Mouse (Mus musculus): ENCODE measurements around the gene Blnk. TPM values are rescaled to one million over a fixed set of nuclear protein-coding genes. Genes with fewer than 3 reads are reported as not detected.

Blnk gene
- 31.7 TPM for total RNA-seq (2023)

DNA sequence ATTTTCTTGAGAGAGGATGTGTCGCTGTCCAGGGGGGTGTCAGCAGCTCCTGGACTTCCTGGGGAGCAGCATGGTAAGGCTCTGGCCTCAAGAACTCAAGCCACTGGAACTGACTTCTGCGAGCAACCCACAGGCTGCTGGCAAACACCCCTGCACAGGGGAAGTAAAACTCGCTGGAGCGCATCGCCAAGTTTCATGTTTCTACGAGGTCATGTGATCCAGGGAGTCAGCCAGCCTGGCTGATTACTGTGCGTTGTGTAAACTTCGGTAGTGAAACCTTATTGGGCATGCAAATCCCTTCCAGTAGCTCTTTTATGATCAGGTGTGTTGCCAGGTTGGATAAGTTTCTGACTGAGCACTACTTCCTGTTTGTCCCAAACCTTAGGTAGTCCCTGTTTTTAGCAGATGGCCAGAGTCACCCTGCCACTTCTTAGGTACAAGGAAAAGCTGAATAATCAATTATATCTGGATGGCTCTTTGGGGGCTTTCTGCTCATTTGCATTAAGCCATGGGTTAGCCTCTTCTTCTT is at the start of gene Blnk:
TSS of gene Blnk (minus strand) at position 479 of the 529 bp plus-strand sequence.

GRCm38 (mm10) chr19:41029219-41029618 is 34.9 kb upstream of the Blnk start, which contains the start of gene Dntt:
TSS of gene Dntt (plus strand) at chr19:41029275.

DNA sequence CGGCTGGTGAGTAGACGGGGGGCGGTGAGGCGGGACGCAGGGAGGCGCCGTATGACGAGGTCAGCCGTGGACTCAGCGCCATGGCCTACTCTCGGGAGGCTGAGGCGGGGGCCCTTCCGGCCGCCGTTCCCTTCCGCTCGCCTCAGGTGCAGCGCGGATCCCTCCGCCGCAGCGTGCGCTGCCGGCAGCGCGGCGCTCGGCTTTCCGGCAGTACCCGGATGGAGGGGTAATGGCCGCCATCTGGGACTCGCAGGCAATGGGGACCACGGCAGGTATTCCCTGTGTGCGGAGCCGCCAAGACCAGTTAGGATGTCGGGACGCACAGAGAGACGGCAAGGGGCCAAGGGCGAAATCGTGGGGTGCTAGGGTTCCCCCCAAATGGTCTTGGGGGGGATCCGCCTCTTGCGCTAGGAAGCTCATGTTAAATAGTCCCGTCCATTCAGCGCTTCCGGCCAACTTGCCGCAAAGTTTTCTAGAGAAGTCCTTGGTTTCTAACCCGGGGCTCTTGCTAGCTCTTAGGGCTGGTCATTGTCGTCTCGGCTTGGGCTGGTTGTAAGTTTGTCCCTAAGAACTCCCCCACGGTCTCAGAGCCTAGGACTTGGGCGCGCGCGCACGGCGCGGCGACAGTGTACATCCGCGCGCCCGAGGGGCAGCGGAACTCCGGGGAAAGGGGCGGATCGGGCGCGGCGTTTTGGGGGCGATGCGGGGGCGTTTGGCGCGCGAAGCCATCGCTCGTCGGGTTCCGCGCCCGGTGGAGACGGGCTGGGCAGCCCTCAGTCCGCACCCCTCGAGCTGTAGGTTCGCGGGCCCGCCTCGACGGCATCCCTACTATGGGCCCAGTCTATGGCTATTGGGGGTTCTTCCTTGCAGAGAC is 99.6 kb downstream of the Blnk start, which contains the start of gene Zfp518a:
TSS of gene Zfp518a (plus strand) at position 187 of the 874 bp plus-strand sequence.

Other genes starting within 250 kb of the Blnk start
- gene Cc2d2b, start 245.8 kb downstream of the Blnk start, total RNA-seq (2023) = not detected
- 6.2 TPM for gene Ccnj, start 163.3 kb downstream of the Blnk start, total RNA-seq (2023)
- 17.2 TPM for gene Zfp518a, start 99.8 kb downstream of the Blnk start, total RNA-seq (2023)
- gene Dntt, start 34.7 kb upstream of the Blnk start, total RNA-seq (2023) = 1.7 TPM
- not detected for gene Opalin, start 82.6 kb upstream of the Blnk start, total RNA-seq (2023)
- not detected for gene Tll2, start 212.3 kb upstream of the Blnk start, total RNA-seq (2023)